In the genomic region with DNA sequence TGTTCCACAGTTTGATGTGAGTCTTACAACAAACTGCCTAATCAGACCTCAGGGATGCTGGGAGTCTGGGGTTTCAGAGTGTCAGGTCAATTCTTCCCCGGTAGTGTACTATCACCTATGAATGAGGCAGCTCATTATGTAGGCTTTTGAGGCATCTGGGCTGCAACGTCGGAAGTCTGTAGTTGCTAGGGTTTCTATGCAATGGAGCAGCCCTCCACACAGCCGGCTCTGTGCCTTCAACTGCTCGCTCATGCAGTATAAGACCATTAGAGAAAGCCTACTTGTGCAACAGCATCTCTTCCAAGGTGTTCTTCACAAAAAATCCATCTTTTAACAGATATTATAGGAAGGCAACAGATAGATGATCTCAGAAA, we compare ENCODE assay signal across 18 mouse cellular contexts.
DNase-seq lines count a peak whose midpoint lies in the region; ATAC-seq and TF ChIP-seq lines count a peak whose summit lies in the region.
"Had no signal": no experiment of that assay in that cellular context is flagged by ENCODE, and none has a peak within 500 bp of the region (broad histone marks: within the 10 kb centered on the region; RNA-seq: fewer than 3 reads in every experiment).

No protein-coding gene starts in this region.

- H3K9ac ChIP-seq in hindbrain, embryonic 11.5 days (ENCODE audit: low read depth, low read length): no peak overlapping the region
- H3K9ac ChIP-seq in hindbrain, postnatal 0 days (replicated peaks; ENCODE audit: low read length): no peak overlapping the region
- H3K9ac ChIP-seq: midbrain, embryonic 12.5 days had no signal

- H3K27ac ChIP-seq in hindbrain, embryonic 11.5 days (ENCODE audit: low read depth, low read length): no peak overlapping the region
- no peak overlapping the region for H3K27ac ChIP-seq in hindbrain, embryonic 10.5 days
- no peak overlapping the region for H3K27ac ChIP-seq in hindbrain, postnatal 0 days
- H3K27ac ChIP-seq: midbrain, embryonic 12.5 days had no signal

- peak; percentile 64; the same call in 1 of the 2 replicates for ATAC-seq in hindbrain, embryonic 11.5 days (ENCODE audit: low FRiP score)
- ATAC-seq in hindbrain, postnatal 0 days: no peak

- no peak overlapping the region for H3K4me2 ChIP-seq in hindbrain, embryonic 11.5 days (replicated peaks; ENCODE audit: low read depth, low read length)
- H3K4me2 ChIP-seq in hindbrain, postnatal 0 days (ENCODE audit: low read depth, low read length): no peak overlapping the region
- H3K4me2 ChIP-seq: midbrain, embryonic 12.5 days had no signal

- no peak overlapping the region for H3K4me3 ChIP-seq in hindbrain, embryonic 11.5 days (ENCODE audit: low read depth, low read length)
- no peak overlapping the region for H3K4me3 ChIP-seq in hindbrain, embryonic 10.5 days
- H3K4me3 ChIP-seq in hindbrain, postnatal 0 days (ENCODE audit: low read length): no peak overlapping the region
- H3K4me3 ChIP-seq: erythroblast, embryonic 14.5 days; midbrain, embryonic 12.5 days had no signal

- 0 out of 2 replicates have a peak, but pooled peaks cover 2% of the 10 kb centered on the region for H3K27me3 ChIP-seq in hindbrain, embryonic 11.5 days (ENCODE audit: control insufficient read depth, insufficient read depth, low read length)
- peaks cover 86% of the 10 kb centered on the region for H3K27me3 ChIP-seq in hindbrain, embryonic 10.5 days (ENCODE audit: insufficient read depth, poor library complexity, severe bottlenecking)
- H3K27me3 ChIP-seq in hindbrain, postnatal 0 days (ENCODE audit: insufficient read depth, low read length): no peaks in the 10 kb centered on the region
- H3K27me3 ChIP-seq: midbrain, embryonic 12.5 days had no signal

- no peaks in the 10 kb centered on the region for H3K9me3 ChIP-seq in hindbrain, embryonic 11.5 days (ENCODE audit: control insufficient read depth, low read length)
- H3K9me3 ChIP-seq in hindbrain, embryonic 10.5 days: no peaks in the 10 kb centered on the region
- no peaks in the 10 kb centered on the region for H3K9me3 ChIP-seq in hindbrain, postnatal 0 days (ENCODE audit: low read length)
- H3K9me3 ChIP-seq: midbrain, embryonic 12.5 days had no signal

- no peaks in the 10 kb centered on the region for H3K36me3 ChIP-seq in hindbrain, embryonic 11.5 days (ENCODE audit: control insufficient read depth, insufficient read depth, low read length)
- H3K36me3 ChIP-seq in hindbrain, embryonic 10.5 days: no peaks in the 10 kb centered on the region
- H3K36me3 ChIP-seq in hindbrain, postnatal 0 days (ENCODE audit: insufficient read depth, low read length): no peaks in the 10 kb centered on the region
- H3K36me3 ChIP-seq: midbrain, embryonic 12.5 days had no signal

- TF ChIP-seq CTCF in hindbrain, postnatal 0 days (IDR thresholded peaks at IDR 0.05; ENCODE audit: low read depth): no peak

- WGBS in hindbrain, embryonic 11.5 days: 12% methylated on average over 5 of the region's 5 CpGs
- 19% methylated on average over 5 of the region's 5 CpGs for WGBS in hindbrain, embryonic 10.5 days
- WGBS in hindbrain, postnatal 0 days: 14% methylated on average over 5 of the region's 5 CpGs

- H3K4me1 ChIP-seq in hindbrain, embryonic 11.5 days (replicated peaks; ENCODE audit: control insufficient read depth, insufficient read depth, low read length): peaks cover 3% of the 10 kb centered on the region; the same call in 1 of the 2 replicates
- H3K4me1 ChIP-seq in hindbrain, embryonic 10.5 days (replicated peaks): peaks cover 28% of the 10 kb centered on the region
- peaks cover 5% of the 10 kb centered on the region; the same call in 1 of the 2 replicates for H3K4me1 ChIP-seq in hindbrain, postnatal 0 days (ENCODE audit: insufficient read depth, low read length)

- no peak for DNase-seq in hindbrain, embryonic 11.5 days (ENCODE audit: low spot score)
- DNase-seq in hindbrain, embryonic 10.5 days (ENCODE audit: low spot score): no peak
- peak; percentile 14 for DNase-seq in right cerebral cortex, postnatal 4 days
- DNase-seq in right cerebral cortex, adult 18-20 months: no peak
- peak; percentile 16 for DNase-seq in hindbrain, postnatal 0 days (ENCODE audit: low spot score)
- DNase-seq in lung, postnatal 36 days: no peak
- DNase-seq in left cerebral cortex, adult 9 months (ENCODE audit: low spot score in 2 of 2): no peak
- DNase-seq: adrenal gland, adult 8-10 months; cerebellum, adult 11 months; heart, postnatal 4 days; kidney, adult 18-20 months; kidney, postnatal 10 days; left cerebral cortex, postnatal 4 days; lung, adult 18-20 months; right cerebral cortex, postnatal 25 days; thymus, postnatal 25 days had no signal

Comparison
In these comparisons a context has a peak if more than half of its experiments do, and no peak if none do; other contexts are left out.
1. DNase-seq: peak in right cerebral cortex, postnatal 4 days (single experiment) and hindbrain, postnatal 0 days (single experiment); none in hindbrain, embryonic 11.5 days (single experiment), hindbrain, embryonic 10.5 days (single experiment), right cerebral cortex, adult 18-20 months (single experiment), lung, postnatal 36 days (single experiment) and left cerebral cortex, adult 9 months (0 of 2).